Mouse (Mus musculus): ENCODE results near the gene Olfr54. TPM values are rescaled to one million over a fixed set of nuclear protein-coding genes. Genes with fewer than 3 reads are reported as not detected.

Gene Olfr54
- not detected for polyA plus RNA-seq (2017; shearing (Covaris generic))

DNA sequence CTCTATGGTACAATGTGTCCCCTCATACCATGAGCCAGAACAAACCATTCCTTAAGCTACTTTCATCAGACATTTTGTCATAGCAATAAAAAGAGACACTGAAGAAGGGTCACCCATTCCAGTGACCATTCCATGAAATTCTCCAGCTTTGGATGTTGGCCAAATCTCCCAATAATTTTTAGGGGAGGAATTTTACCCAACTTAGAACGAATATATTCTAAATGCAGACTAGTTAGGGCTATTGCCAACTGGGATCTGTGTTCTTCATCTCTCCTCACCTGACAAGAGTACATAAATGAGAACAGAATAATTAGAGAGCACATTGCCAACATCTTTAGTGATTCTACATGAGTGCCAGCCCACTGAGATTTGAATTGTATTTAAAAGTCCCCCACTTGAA lies at the start of gene Olfr54:
Olfr54 (plus strand) TSS at position 301 of the 400 bp plus-strand sequence.

DNA sequence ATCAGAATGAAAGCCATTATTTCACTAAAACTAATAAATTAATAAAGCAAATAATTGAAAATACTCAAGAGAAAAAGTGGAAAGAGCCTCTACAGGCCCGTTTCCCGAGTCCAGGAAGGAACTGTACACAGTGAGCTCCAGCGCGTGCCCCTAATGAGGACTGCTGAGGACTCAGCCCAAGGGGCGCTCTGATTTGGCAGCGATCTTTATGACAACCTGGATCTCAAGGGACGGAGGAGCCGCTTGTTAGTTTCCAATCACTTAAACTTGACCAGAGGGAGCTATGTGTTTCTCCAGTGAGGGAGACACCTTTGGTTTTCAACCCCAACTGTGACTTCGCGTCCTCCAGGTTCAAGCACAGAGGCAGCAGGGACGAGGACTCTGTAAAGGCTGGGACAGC lies 47.8 kb upstream of the Olfr54 start, which contains the start of gene Olfr1378:
Olfr1378 (plus strand) TSS at position 301 of the 400 bp plus-strand sequence.

DNA sequence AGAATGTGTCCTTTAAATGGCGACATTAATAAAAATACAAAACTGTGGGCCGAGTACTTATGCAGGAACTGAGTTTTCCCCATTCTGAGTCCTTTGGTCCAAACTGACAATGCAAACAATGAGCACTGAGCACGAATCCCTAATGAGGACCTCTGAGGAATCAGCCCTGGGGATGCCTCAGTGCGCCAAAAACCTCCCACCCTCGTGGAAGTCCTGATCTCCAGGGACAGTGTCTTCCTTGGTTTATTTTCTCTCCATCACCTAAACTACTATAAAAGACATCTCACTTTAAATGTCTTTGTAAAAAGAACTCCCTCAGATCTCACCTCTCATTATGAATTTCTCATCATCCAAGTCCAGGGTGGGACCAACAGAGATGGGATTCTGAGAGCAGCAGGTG lies 32.4 kb upstream of the Olfr54 start, which contains the start of gene Olfr1377:
Olfr1377 (plus strand) TSS at position 301 of the 400 bp plus-strand sequence.

DNA sequence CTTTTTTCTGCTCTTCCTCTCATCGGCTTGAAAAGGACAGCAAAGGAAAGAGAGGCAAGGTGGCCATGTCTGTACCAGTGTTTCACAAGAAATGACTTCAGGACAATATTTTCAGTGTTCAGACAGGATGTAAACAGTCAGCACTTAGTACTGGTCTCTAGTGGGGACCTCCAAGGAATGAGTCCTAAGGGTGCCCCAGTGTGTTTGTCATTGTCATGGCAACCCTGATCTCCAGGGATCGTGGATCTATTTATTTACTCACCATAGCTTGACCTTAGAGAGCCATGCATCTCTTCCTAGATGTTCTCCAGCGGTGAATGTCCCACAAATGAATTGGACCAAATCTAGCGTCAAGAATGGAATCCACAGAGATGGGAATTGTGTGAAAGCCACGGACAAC lies 10.7 kb upstream of the Olfr54 start, which contains the start of gene Olfr51:
Olfr51 (plus strand) TSS at position 301 of the 400 bp plus-strand sequence.

DNA sequence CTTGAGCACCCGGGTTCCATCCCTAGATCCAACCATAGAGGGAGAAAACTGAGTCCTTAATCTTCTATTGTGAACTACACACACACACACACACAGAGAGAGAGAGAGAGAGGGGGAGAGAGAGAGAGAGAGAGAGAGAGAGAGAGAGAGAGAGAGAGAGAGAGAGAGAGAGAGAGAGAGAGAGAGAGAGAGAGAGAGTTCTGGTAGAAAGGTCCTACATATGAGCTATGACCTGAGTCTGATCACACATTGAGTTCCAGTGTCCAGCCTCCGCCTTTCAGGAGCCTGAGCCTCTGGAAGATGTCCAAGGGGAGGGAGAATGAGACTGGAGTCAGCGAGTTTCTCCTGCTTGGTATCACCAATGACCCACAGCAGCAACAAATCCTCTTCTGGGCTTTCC lies 33.8 kb downstream of the Olfr54 start, which contains the start of gene Olfr1375:
Olfr1375 (plus strand) TSS at position 301 of the 400 bp plus-strand sequence.

DNA sequence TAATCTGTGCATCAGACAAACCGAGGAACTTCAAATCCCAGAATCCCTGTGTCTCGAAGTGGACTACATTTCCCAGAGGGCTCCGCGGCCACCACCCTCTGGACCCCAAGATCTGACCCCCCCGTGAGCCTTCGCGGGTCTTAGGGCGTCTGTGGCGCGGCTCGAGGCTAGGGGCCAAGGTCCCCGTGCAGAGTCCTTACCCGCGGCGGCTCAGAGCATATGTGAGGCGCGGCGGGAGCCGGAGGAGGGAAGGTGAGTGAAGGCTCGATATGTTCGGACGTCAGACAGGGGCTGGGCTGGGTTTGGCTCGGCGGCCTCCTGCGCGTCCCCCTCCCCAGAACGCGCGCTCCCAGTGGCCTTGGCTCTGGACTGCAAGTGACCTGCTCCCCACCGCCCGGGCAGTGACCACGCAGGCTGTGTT lies 45.1 kb downstream of the Olfr54 start, which contains the start of gene Zfp354a:
Zfp354a (plus strand) TSS at position 107 of the 421 bp plus-strand sequence.

Other genes with a start within 250 kb of the Olfr54 start
- gene Zfp354c, start 186.5 kb upstream of the Olfr54 start, polyA plus RNA-seq (2017; shearing (Covaris generic)) = 5.2 TPM
- gene Zfp879, start 172.7 kb upstream of the Olfr54 start, polyA plus RNA-seq (2017; shearing (Covaris generic)) = not detected
- 0.14 TPM for gene Grm6, start 163.6 kb upstream of the Olfr54 start, polyA plus RNA-seq (2017; shearing (Covaris generic))
- not detected for gene Zfp454, start 126.6 kb upstream of the Olfr54 start, polyA plus RNA-seq (2017; shearing (Covaris generic))
- gene Zfp2, start 98.1 kb upstream of the Olfr54 start, polyA plus RNA-seq (2017; shearing (Covaris generic)) = 2.6 TPM
- gene Zfp354b, start 82.6 kb upstream of the Olfr54 start, polyA plus RNA-seq (2017; shearing (Covaris generic)) = not detected
- gene 4933414I15Rik, start 70.5 kb upstream of the Olfr54 start, polyA plus RNA-seq (2017; shearing (Covaris generic)) = not detected
- gene Prop1, start 60.5 kb upstream of the Olfr54 start, polyA plus RNA-seq (2017; shearing (Covaris generic)) = not detected
- not detected for gene Olfr1378, start 47.7 kb upstream of the Olfr54 start, polyA plus RNA-seq (2017; shearing (Covaris generic))
- not detected for gene Olfr1377, start 32.3 kb upstream of the Olfr54 start, polyA plus RNA-seq (2017; shearing (Covaris generic))
- gene Olfr51, start 10.6 kb upstream of the Olfr54 start, polyA plus RNA-seq (2017; shearing (Covaris generic)) = not detected
- not detected for gene Olfr1375, start 33.9 kb downstream of the Olfr54 start, polyA plus RNA-seq (2017; shearing (Covaris generic))
- gene Zfp354a, start 45.0 kb downstream of the Olfr54 start, polyA plus RNA-seq (2017; shearing (Covaris generic)) = not detected
- gene Gm12569, start 206.2 kb downstream of the Olfr54 start, polyA plus RNA-seq (2017; shearing (Covaris generic)) = not detected
- 261 TPM for gene Clk4, start 247.5 kb downstream of the Olfr54 start, polyA plus RNA-seq (2017; shearing (Covaris generic))
- gene BC049762, start 248.8 kb downstream of the Olfr54 start, polyA plus RNA-seq (2017; shearing (Covaris generic)) = not detected

All from CD4-positive, CD25-positive, alpha-beta regulatory T cell, adult 9 weeks (primary cell).